Mouse (Mus musculus) heart, postnatal 4 days (tissue): Measurements from ENCODE around the gene Usp9x. TPM values are rescaled to one million over a fixed set of nuclear protein-coding genes. Genes with fewer than 3 reads are reported as not detected.

Experiments
- DNase-seq: peaks from one replicate; pipeline ENCODE4 v3.0.0; 2021
- total RNA-seq, 2 experiments: library from RNA; stranded (reverse); gene quantifications; 2 replicates each; pipeline ENCODE4 v1.2.3; 2021

Gene Usp9x
- total RNA-seq, 2 experiments from 2014 or later: 146 to 154 TPM

DNA sequence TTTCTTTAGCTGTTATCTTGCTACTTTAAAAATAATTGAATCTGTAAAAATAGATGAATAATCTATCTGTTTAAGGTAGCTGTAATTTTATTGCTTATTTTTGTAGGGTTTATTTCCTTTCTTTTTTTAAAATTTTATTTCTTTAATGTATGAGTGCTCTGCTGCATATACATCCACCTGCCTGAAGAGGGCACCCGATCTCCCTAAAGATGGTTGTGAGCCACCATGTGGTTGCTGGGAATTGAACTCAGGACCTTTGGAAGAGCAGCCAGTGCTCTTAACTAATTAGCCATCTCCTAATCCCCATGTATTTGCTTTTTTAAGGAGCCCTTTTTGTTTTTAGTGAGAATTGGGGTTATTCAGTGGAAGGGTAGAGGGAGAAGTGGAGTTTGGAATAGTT lies 14.3 kb downstream of the Usp9x start:
- DNase-seq: no peak

- DNase-seq: no peak
These were observed 25.7 kb downstream of the Usp9x start for GRCm38 (mm10) chrX:13096985-13097384.

DNA sequence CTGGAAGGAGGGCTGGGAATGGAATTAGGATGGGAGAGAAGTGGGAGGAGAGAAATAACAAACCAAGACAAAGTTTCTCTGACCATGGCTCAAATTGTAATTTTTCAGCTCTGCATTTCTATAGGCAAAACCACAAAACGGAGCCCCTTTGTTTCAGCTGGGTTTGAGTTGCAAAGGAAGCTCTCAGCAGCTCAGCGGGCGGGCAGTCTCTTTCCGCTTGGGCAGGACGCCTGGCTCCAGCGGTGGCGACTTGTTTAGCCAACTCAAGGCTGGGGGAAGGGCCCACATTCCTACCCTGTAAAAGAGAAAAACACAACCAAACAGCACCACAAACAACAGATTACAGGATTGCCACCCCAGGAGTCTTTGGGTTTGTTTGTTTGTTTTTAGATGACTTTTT lies 135.2 kb downstream of the Usp9x start:
- peak; percentile 11 for DNase-seq

- DNase-seq: peak; percentile 95
These were observed 136.4 kb downstream of the Usp9x start for GRCm38 (mm10) chrX:13207512-13208341.

DNA sequence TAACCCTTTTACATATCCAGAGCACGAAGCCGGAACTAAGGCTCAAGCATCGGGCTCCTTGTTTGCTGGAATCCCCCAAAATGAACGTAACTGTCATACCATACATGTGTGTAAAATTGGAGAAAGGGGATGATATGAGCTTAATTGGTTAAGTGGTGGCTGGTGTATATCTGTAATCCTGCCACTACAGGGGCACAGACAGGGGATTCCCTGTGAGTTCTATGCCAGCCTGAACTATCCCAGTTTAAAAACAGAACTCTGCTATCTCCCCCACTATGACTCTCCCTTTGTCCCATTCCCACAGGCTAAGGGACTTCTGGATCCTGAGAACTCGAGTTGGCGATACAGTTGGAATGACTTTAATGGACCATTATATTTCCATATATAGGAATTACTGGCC lies 137.1 kb downstream of the Usp9x start:
- DNase-seq: no peak

- DNase-seq: peak; percentile 42
These were observed 143.0 kb downstream of the Usp9x start for GRCm38 (mm10) chrX:13214275-13214674.

Other genes with a start within 250 kb of the Usp9x start
- gene Ddx3x, start 209.5 kb downstream of the Usp9x start, total RNA-seq: 100 to 1,000 TPM; 225 to 270 TPM